Mouse (Mus musculus) C2C12 (cell line): Measurements from ENCODE around the gene Herpud2.

Source experiments
- CEBPB ChIP-seq: IDR thresholded peaks from one replicate; pipeline ENCODE4 v1.6.1; 2011; ENCODE audit warnings: low read depth, mild to moderate bottlenecking, control low read depth, moderate library complexity
- CTCF ChIP-seq: IDR thresholded peaks from one replicate; pipeline ENCODE4 v1.5.1; 2011; ENCODE audit not compliant: control insufficient read depth, insufficient read depth, insufficient read length
- FOSL1 ChIP-seq: IDR thresholded peaks from one replicate; pipeline ENCODE4 v1.8.0; 2011; ENCODE audit warnings: mild to moderate bottlenecking, low read length; ENCODE audit not compliant: poor library complexity, insufficient read depth, severe bottlenecking
- MAX ChIP-seq: IDR thresholded peaks from one replicate; pipeline ENCODE4 v1.6.1; 2011; ENCODE audit warnings: mild to moderate bottlenecking, control low read depth
- MYOD1 ChIP-seq: IDR thresholded peaks from one replicate; pipeline ENCODE4 v1.6.1; 2011; ENCODE audit warnings: low read depth; ENCODE audit not compliant: control insufficient read depth, insufficient read length
- USF1 ChIP-seq: IDR thresholded peaks from one replicate; pipeline ENCODE4 v1.6.1; 2011; ENCODE audit warnings: low read depth, mild to moderate bottlenecking, control low read depth, moderate library complexity

DNA sequence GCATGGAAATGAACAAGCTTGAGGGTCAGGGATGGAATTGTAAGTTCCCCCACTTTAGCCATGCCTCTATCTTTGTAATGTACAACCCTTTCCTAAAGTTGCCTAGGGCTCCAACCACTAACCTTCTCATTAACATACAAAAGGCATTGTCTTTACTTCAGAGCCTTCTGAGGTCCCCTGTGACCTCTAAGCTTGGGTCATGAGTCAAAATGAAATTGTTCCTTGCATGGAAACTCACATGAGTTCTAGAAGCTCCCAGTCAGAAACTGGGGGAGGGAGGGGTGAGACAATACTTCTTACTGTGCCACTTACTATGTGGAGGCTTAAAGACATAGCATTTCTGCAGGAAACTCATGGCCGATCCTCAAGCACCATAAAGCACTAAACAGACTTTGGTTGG is 79.0 kb downstream of the Herpud2 start:
- TF ChIP-seq CTCF (no peak), USF1 (no peak), MYOD1 (no peak), FOSL1 (no peak), MAX (no peak), CEBPB (no peak)
